Mouse (Mus musculus) CH12.LX (cell line): Measurements from ENCODE around the gene Zdhhc20.

Experiments
- CHD2 ChIP-seq: IDR thresholded peaks from 2 replicates; pipeline ENCODE4 v1.6.1; 2011; ENCODE audit warnings: low read length, improper control_type of control experiment
- CTCF ChIP-seq, 2 experiments: IDR thresholded peaks in 1 of 2; conservative IDR thresholded peaks in 1 of 2; 2 replicates each; pipeline ENCODE4 v1.5.1; 2011 to 2012; ENCODE audit warnings: low read depth in 2 of 2, low read length in 2 of 2, improper control_type of control experiment in 1 of 2, inconsistent platforms in 1 of 2, mild to moderate bottlenecking in 1 of 2, moderate library complexity in 1 of 2
- ELF1 ChIP-seq: IDR thresholded peaks from 2 replicates; pipeline ENCODE4 v1.6.1; 2014; ENCODE audit warnings: low read depth, mild to moderate bottlenecking, inconsistent platforms, low read length, improper control_type of control experiment
- EP300 ChIP-seq: IDR thresholded peaks from 2 replicates; pipeline ENCODE4 v1.6.1; 2011; ENCODE audit warnings: low read length, improper control_type of control experiment
- ETS1 ChIP-seq: conservative IDR thresholded peaks from 2 replicates; pipeline ENCODE4 v1.6.1; 2012; ENCODE audit warnings: low read depth, mild to moderate bottlenecking, inconsistent platforms, low read length, improper control_type of control experiment, moderate library complexity
- JUND ChIP-seq: conservative IDR thresholded peaks from 2 replicates; pipeline ENCODE4 v1.6.1; 2011; ENCODE audit warnings: low read depth, low read length, improper control_type of control experiment
- MAFK ChIP-seq: IDR thresholded peaks from 2 replicates; pipeline ENCODE4 v1.6.1; 2011; ENCODE audit warnings: low read length, improper control_type of control experiment; ENCODE audit not compliant: insufficient replicate concordance
- MAZ ChIP-seq: IDR thresholded peaks from 2 replicates; pipeline ENCODE4 v1.6.1; 2012; ENCODE audit warnings: low read depth, mild to moderate bottlenecking, inconsistent platforms, low read length, improper control_type of control experiment, moderate library complexity
- POLR2A ChIP-seq: IDR thresholded peaks from 2 replicates; pipeline ENCODE4 v1.6.1; 2011; ENCODE audit warnings: low read depth, mild to moderate bottlenecking, improper control_type of control experiment, low read length
- POLR2AphosphoS2 ChIP-seq: IDR thresholded peaks from 2 replicates; pipeline ENCODE4 v1.6.1; 2011; ENCODE audit warnings: low read depth, low read length, improper control_type of control experiment
- RAD21 ChIP-seq: IDR thresholded peaks from 2 replicates; pipeline ENCODE4 v1.6.1; 2011; ENCODE audit warnings: low read depth, mild to moderate bottlenecking, low read length, improper control_type of control experiment, moderate library complexity
- SMC3 ChIP-seq: IDR thresholded peaks from 2 replicates; pipeline ENCODE4 v1.6.1; 2011; ENCODE audit warnings: low read depth, low read length, improper control_type of control experiment
- ZNF384 ChIP-seq: IDR thresholded peaks from 2 replicates; pipeline ENCODE4 v1.6.1; 2012; ENCODE audit warnings: low read depth, low read length, improper control_type of control experiment, inconsistent platforms

- TF ChIP-seq CTCF (conservative IDR thresholded peaks at IDR 0.05 in 1 of 2, IDR thresholded peaks at IDR 0.05 in 1 of 2; ENCODE audit: low read depth in 2 of 2, low read length in 2 of 2) (peak in 1 of 2 experiments; percentile 56; a peak in 2 of 4 replicates), MAZ (no peak), ETS1 (no peak), SMC3 (peak; percentile 14; the same call in 1 of the 2 replicates), CHD2 (no peak), JUND (no peak), ZNF384 (no peak), POLR2AphosphoS2 (no peak), RAD21 (peak; percentile 43), EP300 (no peak), POLR2A (no peak), ELF1 (no peak), MAFK (no peak)
These were observed 81.5 kb downstream of the Zdhhc20 start for GRCm38 (mm10) chr14:57808558-57808957.
